In the genomic region with DNA sequence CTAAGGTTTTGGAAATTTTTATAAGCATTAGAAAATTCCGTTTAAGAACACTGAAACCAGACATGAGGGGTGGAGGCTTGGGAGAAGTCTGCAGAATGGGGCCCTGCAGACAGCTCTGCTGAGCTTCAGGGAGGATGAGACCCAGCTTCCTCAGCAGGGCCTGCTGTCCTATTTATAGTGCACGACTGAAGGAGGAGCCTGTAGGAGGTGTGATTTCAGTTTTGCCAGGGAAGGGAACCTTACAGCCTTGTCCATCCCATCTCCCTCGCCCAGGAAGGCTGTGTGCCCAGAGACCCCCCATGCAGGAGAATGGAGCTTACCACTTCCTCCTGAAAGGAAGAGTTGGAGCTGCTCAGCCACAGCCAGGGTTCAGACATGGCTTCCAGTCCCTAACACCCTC, we compare ENCODE assay signal across 8 mouse cellular contexts. TPM values are rescaled to one million over a fixed set of nuclear protein-coding genes. Genes with fewer than 3 reads are reported as not detected.
DNase-seq lines count a peak whose midpoint lies in the region; ATAC-seq and TF ChIP-seq lines count a peak whose summit lies in the region.

No protein-coding gene starts in this region.

- H3K9me3 ChIP-seq in heart, embryonic 12.5 days (replicated peaks), result no peaks in the 10 kb centered on the region
- H3K9me3 ChIP-seq in heart, embryonic 15.5 days (replicated peaks), result no peaks in the 10 kb centered on the region
- no peaks in the 10 kb centered on the region for H3K9me3 ChIP-seq in limb, embryonic 14.5 days (ENCODE audit: control insufficient read depth, low read length)

- no peaks in the 10 kb centered on the region for H3K36me3 ChIP-seq in heart, embryonic 12.5 days
- H3K36me3 ChIP-seq in heart, embryonic 15.5 days, result no peaks in the 10 kb centered on the region
- H3K36me3 ChIP-seq in limb, embryonic 14.5 days (ENCODE audit: control insufficient read depth, insufficient read depth, low read length), result no peaks in the 10 kb centered on the region

- no peak overlapping the region for H3K27ac ChIP-seq in heart, embryonic 12.5 days (ENCODE audit: poor library complexity, severe bottlenecking)
- 0 out of 2 replicates have a peak overlapping the region, but pooled peaks have one; percentile 21 for H3K27ac ChIP-seq in heart, embryonic 15.5 days
- no peak overlapping the region for H3K27ac ChIP-seq in limb, embryonic 14.5 days (replicated peaks; ENCODE audit: low read depth, low read length)

- H3K9ac ChIP-seq in heart, embryonic 12.5 days, result no peak overlapping the region
- no peak overlapping the region for H3K9ac ChIP-seq in heart, embryonic 15.5 days
- H3K9ac ChIP-seq in limb, embryonic 14.5 days (ENCODE audit: low read depth, low read length, severe bottlenecking), result no peak overlapping the region

- peak overlapping the region; percentile 99 for H3K4me2 ChIP-seq in heart, embryonic 12.5 days
- H3K4me2 ChIP-seq in heart, embryonic 15.5 days, result peak overlapping the region; percentile 92
- peak overlapping the region; percentile 98 for H3K4me2 ChIP-seq in limb, embryonic 14.5 days (replicated peaks; ENCODE audit: low read depth, low read length, severe bottlenecking)

- no peak for DNase-seq in heart, postnatal 4 days
- DNase-seq in cerebellum, adult 9-10 months, result peak; percentile 73
- DNase-seq in limb, embryonic 14.5 days (ENCODE audit: low spot score), result no peak
- DNase-seq in right cerebral cortex, postnatal 25 days, result peak; percentile 63
- no peak for DNase-seq in spleen, adult 18-20 months
- DNase-seq in adrenal gland, adult 18-20 months (ENCODE audit: low spot score in 2 of 2), result no peak

- TF ChIP-seq POLR2A in limb, embryonic 14.5 days (IDR thresholded peaks at IDR 0.05; ENCODE audit: borderline replicate concordance, extremely low read depth, insufficient read depth, insufficient read length), result no peak

- peaks cover 24% of the 10 kb centered on the region for H3K4me1 ChIP-seq in heart, embryonic 12.5 days (replicated peaks)
- peaks cover 16% of the 10 kb centered on the region for H3K4me1 ChIP-seq in heart, embryonic 15.5 days (replicated peaks)
- peaks cover 9% of the 10 kb centered on the region for H3K4me1 ChIP-seq in limb, embryonic 14.5 days (ENCODE audit: control insufficient read depth, insufficient read depth, low read length)

- H3K4me3 ChIP-seq in heart, embryonic 12.5 days, result peak overlapping the region; percentile 52
- H3K4me3 ChIP-seq in heart, embryonic 15.5 days, result peak overlapping the region; percentile 65
- peak overlapping the region; percentile 47 for H3K4me3 ChIP-seq in limb, embryonic 14.5 days (replicated peaks; ENCODE audit: low read length)

- H3K27me3 ChIP-seq in heart, embryonic 12.5 days (replicated peaks), result peaks cover 13% of the 10 kb centered on the region
- 0 out of 2 replicates have a peak, but pooled peaks cover 3% of the 10 kb centered on the region for H3K27me3 ChIP-seq in heart, embryonic 15.5 days
- H3K27me3 ChIP-seq in limb, embryonic 14.5 days (ENCODE audit: control insufficient read depth, insufficient read depth, low read length), result 0 out of 2 replicates have a peak, but pooled peaks cover 19% of the 10 kb centered on the region

- no peak for ATAC-seq in heart, embryonic 12.5 days (ENCODE audit: insufficient number of reproducible peaks, low FRiP score)
- ATAC-seq in heart, embryonic 15.5 days (replicated peaks; ENCODE audit: insufficient number of reproducible peaks, insufficient read depth, low FRiP score, low read depth), result no peak
- ATAC-seq in limb, embryonic 14.5 days (ENCODE audit: low FRiP score, low read depth), result no peak

- WGBS in heart, embryonic 12.5 days, result 15% methylated on average over 3 of the region's 3 CpGs
- WGBS in heart, embryonic 15.5 days, result 16% methylated on average over 3 of the region's 3 CpGs
- 13% methylated on average over 3 of the region's 3 CpGs for WGBS in limb, embryonic 14.5 days

RNA-seq across cellular contexts. Expression of a gene that starts 1.5 kb away (rescaled TPM):
- polyA plus RNA-seq in heart, embryonic 12.5 days (2016; fragmentation: Nextera tagmentation; extraction: Ambion mirVana), result 3.4 and 3.8 TPM in 2 replicates
- 10 to 100 TPM; 11.9 to 13.7 TPM for total RNA-seq in heart, postnatal 4 days (2021)
- 4.1 and 5.6 TPM in 2 replicates for polyA plus RNA-seq in heart, embryonic 15.5 days (2015; fragmentation: Nextera tagmentation; extraction: Ambion mirVana)
- 1.8 and 2.2 TPM in 2 replicates for polyA plus RNA-seq in limb, embryonic 14.5 days (2012; rRNA removed)
- polyA plus RNA-seq in limb, embryonic 14.5 days (2014; fragmentation: Nextera tagmentation; extraction: Ambion mirVana), result 1.7 and 2.4 TPM in 2 replicates
- total RNA-seq in adrenal gland, adult 18-20 months (2021), result 10 to 100 TPM in 1 of 2 experiments, 1 to 10 TPM in 1; 8.5 to 15.4 TPM

RNA-seq across cellular contexts. Expression of a gene that starts 47.0 kb away (rescaled TPM):
- polyA plus RNA-seq in heart, embryonic 12.5 days (2016; fragmentation: Nextera tagmentation; extraction: Ambion mirVana), result not detected in 2 replicates
- not detected for total RNA-seq in heart, postnatal 4 days (2021)
- polyA plus RNA-seq in heart, embryonic 15.5 days (2015; fragmentation: Nextera tagmentation; extraction: Ambion mirVana), result not detected in 2 replicates
- not detected in 2 replicates for polyA plus RNA-seq in limb, embryonic 14.5 days (2012; rRNA removed)
- polyA plus RNA-seq in limb, embryonic 14.5 days (2014; fragmentation: Nextera tagmentation; extraction: Ambion mirVana), result not detected in 2 replicates
- not detected for total RNA-seq in adrenal gland, adult 18-20 months (2021)

RNA-seq across cellular contexts. Expression of a gene that starts 51.4 kb away (rescaled TPM):
- 12.8 and 15.3 TPM in 2 replicates for polyA plus RNA-seq in heart, embryonic 12.5 days (2016; fragmentation: Nextera tagmentation; extraction: Ambion mirVana)
- 1 to 10 TPM; 7.2 to 9.0 TPM for total RNA-seq in heart, postnatal 4 days (2021)
- 8.8 and 9.3 TPM in 2 replicates for polyA plus RNA-seq in heart, embryonic 15.5 days (2015; fragmentation: Nextera tagmentation; extraction: Ambion mirVana)
- 13.6 and 14.3 TPM in 2 replicates for polyA plus RNA-seq in limb, embryonic 14.5 days (2012; rRNA removed)
- polyA plus RNA-seq in limb, embryonic 14.5 days (2014; fragmentation: Nextera tagmentation; extraction: Ambion mirVana), result 11.2 and 13.5 TPM in 2 replicates
- 1 to 10 TPM; 1.3 to 2.2 TPM for total RNA-seq in adrenal gland, adult 18-20 months (2021)

Comparison
In these comparisons a context has a peak if more than half of its experiments do, and no peak if none do; other contexts are left out.
1. DNase-seq: peak in cerebellum, adult 9-10 months (single experiment) and right cerebral cortex, postnatal 25 days (single experiment); none in heart, postnatal 4 days (single experiment), limb, embryonic 14.5 days (single experiment), spleen, adult 18-20 months (0 of 2) and adrenal gland, adult 18-20 months (0 of 2).
2. Peak in every context shown above with its lines, with median percentiles within 50 percentile points of each other: H3K4me2 ChIP-seq and H3K4me3 ChIP-seq.